Mouse (Mus musculus) gastrocnemius, postnatal 25 days (tissue): ENCODE measurements at regions not wholly inside any gene's neighbourhood (a gene's known extent, or its start where the extent isn't known, plus 50 kb on each side); places are given as distances from the start of the nearest gene placed in this dataset.
"Not testable (repeated sequence)": the region's sequence is repeated elsewhere in the genome, so short reads cannot be mapped to it uniquely, and the experiment has no call there.

Source experiments
- DNase-seq: peaks from one replicate; pipeline ENCODE4 v3.0.0; 2022

- DNase-seq = no peak
Observed at GRCm38 (mm10) chr10:117499177-117499863, 119.5 kb upstream of the Cpsf6 start.

- no peak for DNase-seq
Observed at GRCm38 (mm10) chr10:117498497-117498896, 118.7 kb upstream of the Cpsf6 start.

GRCm38 (mm10) chr10:117497565-117498256 is 117.9 kb upstream of the Cpsf6 start:
- no peak for DNase-seq

GRCm38 (mm10) chr10:117497082-117497481 is 117.3 kb upstream of the Cpsf6 start:
- DNase-seq = not testable (repeated sequence)

GRCm38 (mm10) chr10:117496064-117497011 is 116.5 kb upstream of the Cpsf6 start:
- DNase-seq = no peak

GRCm38 (mm10) chr10:117494171-117494701 is 114.4 kb upstream of the Cpsf6 start:
- DNase-seq = no peak

GRCm38 (mm10) chr10:117493824-117494121 is 114.0 kb upstream of the Cpsf6 start:
- no peak for DNase-seq

- DNase-seq = no peak
Observed at GRCm38 (mm10) chr10:117493091-117493823, 113.4 kb upstream of the Cpsf6 start.

- no peak for DNase-seq
Observed at GRCm38 (mm10) chr10:117492391-117492990, 112.7 kb upstream of the Cpsf6 start.

- no peak for DNase-seq
Observed at GRCm38 (mm10) chr10:117491711-117492110, 111.9 kb upstream of the Cpsf6 start.

GRCm38 (mm10) chr10:117490851-117491595 is 111.2 kb upstream of the Cpsf6 start:
- DNase-seq = no peak

GRCm38 (mm10) chr10:117483091-117483600 is 103.3 kb upstream of the Cpsf6 start:
- DNase-seq = no peak

GRCm38 (mm10) chr10:117482361-117482760 is 102.5 kb upstream of the Cpsf6 start:
- DNase-seq = no peak

GRCm38 (mm10) chr10:117481341-117481990 is 101.7 kb upstream of the Cpsf6 start:
- DNase-seq = no peak

- DNase-seq = no peak
Observed at GRCm38 (mm10) chr10:117480456-117480850, 100.6 kb upstream of the Cpsf6 start.

GRCm38 (mm10) chr10:117479721-117480455 is 100.1 kb upstream of the Cpsf6 start:
- no peak for DNase-seq

GRCm38 (mm10) chr10:117478931-117479280 is 99.1 kb upstream of the Cpsf6 start:
- DNase-seq = no peak

- DNase-seq = no peak
Observed at GRCm38 (mm10) chr10:117478202-117478930, 98.6 kb upstream of the Cpsf6 start.
